Mouse (Mus musculus): Measurements from ENCODE around the gene Ing3.

DNA sequence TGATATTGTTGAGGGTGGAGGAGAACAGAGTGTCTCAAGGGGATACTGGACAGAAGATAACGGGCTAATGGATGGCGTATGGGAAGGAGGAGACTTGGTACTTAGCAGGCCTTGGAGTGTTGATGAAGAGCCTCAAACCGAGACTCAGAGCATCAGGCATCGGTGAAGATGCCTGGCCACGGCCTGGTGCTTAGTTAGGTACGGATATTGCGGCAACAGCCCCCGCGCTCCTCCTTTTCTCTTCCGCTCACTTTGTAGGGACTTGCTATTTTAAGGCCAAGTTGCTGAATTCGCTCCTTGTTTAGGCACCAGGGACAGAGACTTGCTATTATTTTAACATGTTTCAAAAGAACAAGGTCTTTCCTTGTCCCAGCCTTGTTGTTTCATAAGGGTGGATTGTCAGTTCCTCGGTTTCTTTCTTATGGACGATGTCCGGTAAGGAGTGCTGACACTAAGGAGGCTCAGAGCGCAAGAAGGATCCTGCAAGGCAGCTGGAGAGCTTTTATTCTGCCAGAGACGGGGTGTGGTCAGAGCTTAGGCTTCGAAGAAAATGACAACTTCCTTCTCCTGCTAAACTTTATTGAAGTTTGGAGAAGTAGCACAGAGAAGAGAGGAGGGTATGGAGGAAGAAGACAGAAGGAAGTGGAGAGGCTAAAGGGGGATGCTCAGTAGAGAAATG lies 53.3 kb downstream of the Ing3 start:
- TF ChIP-seq CTCF (IDR thresholded peaks at IDR 0.05) (no peak), EP300 (IDR thresholded peaks at IDR 0.05) (no peak; the same call in 1 of the 2 replicates)

Data from lung, postnatal 0 days (tissue).